Mouse (Mus musculus) left cerebral cortex, postnatal 14 days (tissue): Measurements from ENCODE around the gene Casc3. TPM values are rescaled to one million over a fixed set of nuclear protein-coding genes. Genes with fewer than 3 reads are reported as not detected.

Source experiments
- DNase-seq, 2 experiments: peaks; one replicate each; pipeline ENCODE4 v3.0.0; 2021 to 2022; ENCODE audit warnings: low spot score in 2 of 2, mixed read lengths in 1 of 2
- intact Hi-C: fragments of 180-260 bp; cut with DNase I; formaldehyde crosslinking; loops from one replicate; pipeline ENCODE4 v1.15.1; 2025
- total RNA-seq, 2 experiments: library from RNA; stranded (reverse); gene quantifications; 2 replicates each; pipeline ENCODE4 v1.2.3; 2021

Gene Casc3
- total RNA-seq, 2 experiments from 2014 or later: 53.1 to 54.6 TPM

DNA sequence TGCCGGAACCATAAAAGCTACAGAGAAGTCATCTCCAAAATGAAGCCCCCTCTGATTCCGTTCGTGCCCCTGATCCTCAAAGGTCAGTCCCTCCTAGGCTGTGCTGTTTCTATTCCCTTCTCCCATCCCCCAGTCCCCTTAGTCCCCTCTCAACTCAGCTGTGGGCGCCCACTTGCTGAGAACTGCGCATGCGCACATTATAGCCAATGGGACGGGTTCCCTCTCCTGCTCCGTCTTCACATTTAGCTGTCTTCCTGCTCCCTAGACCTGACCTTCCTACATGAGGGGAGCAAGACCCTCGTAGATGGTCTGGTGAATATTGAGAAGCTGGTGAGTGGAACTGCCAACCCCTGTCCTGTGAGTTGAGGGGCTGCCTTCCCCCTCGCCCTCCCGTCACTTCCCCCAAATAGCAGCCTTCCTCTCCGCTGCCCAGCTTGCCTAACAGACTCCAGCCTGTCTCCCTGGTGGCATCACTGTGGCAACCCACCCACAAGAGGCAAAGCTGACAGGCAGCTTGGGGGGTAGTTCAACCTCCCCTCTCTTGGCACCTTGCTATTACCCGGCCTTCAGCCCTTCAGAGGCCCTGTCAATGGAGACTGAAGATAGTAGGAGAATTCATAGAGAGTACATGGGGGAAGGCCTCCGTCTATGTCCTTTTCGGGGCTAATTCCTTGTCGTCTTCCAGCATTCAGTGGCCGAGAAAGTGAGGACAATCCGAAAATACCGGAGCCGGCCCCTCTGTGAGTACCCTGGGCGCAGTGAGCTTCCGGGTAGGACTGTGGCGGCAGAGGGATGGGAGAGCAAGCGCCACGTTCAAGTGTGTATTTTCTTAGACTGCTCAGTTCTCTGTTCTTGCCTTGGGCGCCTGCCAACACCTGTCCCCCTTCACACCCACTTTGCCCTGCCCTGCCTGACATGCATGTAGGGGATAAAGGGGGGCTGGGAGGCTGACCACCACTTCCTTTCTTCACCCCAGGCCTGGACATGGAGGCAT lies 45.7 kb downstream of the Casc3 start:
- DNase-seq: no peak
- intact Hi-C loops: no loop called here

DNA sequence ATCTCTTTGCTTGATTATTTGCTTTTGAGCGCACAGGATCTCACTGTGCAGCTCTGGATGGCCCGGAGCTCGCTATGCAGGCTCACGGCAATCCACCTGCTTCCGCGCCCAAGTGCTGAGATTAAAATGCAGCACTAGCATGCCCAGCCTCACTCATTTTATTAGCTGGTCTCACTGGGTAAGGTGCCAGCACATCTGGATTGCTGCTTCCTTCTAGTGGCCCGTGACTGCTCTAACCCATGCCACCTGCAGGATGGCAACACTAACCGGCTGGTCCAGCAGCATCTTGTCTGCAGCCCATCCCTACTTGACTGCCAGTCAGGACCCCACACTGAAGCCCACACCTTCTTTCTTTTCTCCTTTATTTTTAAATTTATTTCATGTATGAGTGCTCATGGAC lies 49.4 kb downstream of the Casc3 start:
- intact Hi-C loops: no loop called here
- DNase-seq: no peak

DNA sequence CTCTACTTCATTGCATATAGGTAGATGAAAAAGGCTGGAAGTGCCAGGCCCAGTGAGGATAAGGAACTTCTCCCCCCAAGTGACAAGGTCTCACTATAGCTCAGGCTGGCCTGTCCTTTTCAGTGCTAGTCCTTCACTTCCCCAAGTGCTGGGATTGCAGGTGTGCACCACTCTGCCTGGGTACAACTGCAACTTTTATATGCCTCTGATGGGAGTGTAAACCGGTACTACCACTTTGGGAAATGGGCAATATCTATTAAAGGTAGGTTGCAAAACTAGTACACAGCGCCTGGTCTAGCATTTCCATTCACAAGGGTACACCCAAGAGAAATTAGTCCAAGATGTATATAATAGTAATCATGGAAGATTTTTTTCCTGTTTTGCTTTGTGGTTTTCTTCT lies 50.0 kb downstream of the Casc3 start:
- DNase-seq: no peak
- intact Hi-C loops: no loop called here

DNA sequence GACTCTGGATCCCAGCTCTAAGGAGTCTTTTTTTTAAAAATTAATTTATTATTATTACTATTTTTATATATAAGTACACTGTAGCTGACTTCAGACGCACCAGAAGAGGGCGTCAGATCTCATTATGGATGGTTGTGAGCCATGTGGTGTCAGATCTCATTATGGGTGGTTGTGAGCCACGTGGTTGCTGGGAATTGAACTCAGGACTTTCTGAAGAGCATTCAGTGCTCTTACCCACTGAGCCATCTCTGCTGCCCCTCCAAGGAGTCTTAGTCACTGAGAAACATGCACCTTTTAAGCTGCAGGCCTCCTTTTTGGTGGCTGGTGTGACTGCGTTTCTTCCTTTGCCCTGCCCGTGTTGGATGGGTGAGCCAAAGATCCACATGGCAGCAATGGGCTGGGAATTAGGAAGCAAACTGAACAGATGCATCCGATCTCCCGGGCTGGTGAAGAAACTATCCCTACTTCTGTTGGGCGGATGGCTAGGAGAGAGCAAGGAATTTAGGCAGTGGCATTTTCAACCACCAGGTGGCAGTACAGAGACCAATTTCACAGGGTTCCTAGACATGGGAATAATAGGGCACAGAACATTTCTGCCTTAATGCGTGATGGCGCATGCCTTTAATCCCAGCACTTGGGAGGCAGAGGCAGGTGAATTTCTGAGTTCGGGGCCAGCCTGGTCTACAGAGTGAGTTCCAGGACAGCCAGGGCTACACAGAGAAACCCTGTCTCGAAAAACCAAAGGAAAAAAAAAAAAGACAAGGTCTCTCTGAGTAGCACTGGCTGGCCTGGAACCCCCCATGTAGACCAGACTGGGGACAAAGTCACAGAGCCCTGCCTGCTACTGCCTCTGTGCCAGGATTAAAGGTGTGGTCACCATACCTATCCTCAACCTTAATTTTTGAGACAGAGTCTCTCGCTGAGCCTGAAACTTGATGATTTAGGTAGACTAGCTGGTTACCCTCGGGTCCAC lies 54.3 kb downstream of the Casc3 start:
- intact Hi-C loops: loop anchor here (2.0 kb wide), 1 partner anchor 50 kb away; no protein-coding TSS in a partner anchor
- peak; percentile 93 to 94 for DNase-seq

DNA sequence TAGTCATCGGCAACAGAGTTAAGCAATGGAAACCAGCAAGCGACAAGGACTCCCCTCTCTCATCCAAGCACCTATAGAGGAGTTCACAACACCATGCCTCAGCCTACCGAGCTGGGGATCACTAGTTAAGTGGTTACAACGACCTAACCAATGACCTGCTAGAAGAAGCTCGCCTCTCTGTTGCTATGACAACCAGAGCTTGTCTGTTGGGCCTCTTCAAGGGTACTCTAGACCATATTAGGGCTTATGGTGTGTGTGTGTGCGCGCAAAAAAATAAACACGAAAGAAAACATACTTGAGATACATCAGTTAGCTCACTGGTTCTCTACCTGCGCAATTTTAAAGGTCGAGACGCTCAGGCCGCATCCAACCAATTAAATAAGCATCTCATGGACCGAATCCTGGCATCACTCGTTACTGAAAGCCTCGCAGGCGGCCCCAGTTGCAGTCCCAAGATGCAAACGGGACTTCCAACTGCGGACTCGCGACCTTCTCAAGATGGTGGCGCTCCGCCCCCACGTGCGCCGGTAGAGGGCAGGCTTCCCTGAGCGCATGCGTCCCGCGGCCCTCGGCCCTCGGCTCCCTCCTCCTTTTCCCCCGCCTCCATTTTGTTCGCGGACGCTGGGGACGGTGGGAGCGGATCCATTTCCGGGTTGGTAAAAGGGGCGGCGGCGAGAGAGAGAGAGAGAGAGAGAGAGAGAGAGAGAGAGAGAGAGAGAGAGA lies 58.5 kb downstream of the Casc3 start, which contains the start of gene Wipf2:
Gene Wipf2, plus strand, starts transcription at position 611 of the 723 bp plus-strand sequence.
- peak; percentile 96 to 97 for DNase-seq
- intact Hi-C loops: no loop called here

DNA sequence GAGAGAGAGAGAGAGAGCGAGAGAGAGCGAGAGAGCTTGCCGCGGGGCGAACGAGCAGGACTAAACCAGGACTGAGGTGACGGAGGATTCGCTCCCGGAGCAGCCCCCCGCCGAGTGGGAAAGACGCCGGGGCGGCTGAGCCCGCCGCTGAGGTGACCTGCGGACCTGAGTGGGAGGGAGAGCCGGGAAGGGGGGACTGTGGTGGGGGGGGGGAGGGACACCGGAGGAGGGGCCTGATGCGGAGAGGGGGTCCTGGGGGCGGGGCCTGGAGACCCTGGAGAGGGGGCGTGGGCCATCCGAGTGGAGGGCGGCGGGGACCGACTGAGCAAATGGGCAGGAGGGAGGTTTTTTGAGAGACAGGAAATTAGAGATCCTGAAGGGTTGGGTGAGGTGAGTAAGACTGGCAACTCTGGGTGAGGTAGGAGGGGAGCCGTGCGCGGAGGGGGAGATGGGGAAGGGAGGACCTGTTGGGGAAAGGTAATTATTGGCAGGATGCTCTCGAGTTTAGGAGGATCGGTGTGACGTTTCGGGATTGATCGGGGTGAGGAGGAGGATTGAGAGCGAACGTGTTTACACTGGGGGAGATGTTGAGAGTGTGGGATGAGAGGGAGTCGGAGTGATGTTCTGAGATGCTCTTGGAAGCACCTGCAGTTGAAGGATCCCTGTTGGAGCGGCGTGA lies 59.2 kb downstream of the Casc3 start:
- intact Hi-C loops: no loop called here
- peak; percentile 42 to 66 for DNase-seq

DNA sequence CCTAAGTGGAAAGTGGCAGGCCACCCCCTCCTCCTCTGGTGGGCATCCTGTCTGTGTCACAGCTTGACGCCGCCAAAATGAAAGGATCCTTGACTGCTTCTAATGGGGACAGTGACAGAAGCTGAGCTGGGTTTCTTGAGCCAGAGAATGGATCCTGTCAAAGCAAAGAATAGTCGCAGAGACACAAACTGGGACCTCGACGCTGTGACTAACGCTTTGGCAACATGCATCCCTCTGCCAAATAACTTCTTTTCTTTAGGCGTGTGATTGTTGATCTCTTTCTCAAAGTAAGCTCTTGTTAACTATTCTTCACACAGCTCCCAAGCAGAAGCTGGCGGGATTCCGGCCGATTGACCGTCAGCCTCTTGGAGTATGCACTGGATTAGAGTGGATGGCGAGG lies 62.6 kb downstream of the Casc3 start:
- DNase-seq: no peak

DNA sequence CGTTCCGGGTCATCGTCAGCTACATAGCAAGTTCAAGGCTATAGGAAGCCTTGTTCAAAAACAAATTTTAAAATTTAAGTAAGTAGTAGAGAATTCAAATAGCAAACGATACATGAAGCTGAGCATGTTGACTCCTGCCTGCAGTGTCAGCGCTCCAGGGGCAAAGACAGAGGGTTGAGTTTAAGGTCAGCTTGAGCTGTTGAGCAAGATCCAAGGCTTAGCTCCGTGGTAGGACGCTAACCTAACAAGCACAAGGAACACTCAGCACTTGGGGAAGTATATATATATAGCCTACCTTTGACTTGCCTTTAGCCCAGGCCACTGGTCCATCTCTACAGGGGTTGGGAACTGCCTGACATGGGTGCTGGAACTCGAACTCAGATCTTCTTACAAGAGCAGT lies 65.2 kb downstream of the Casc3 start:
- intact Hi-C loops: no loop called here
- DNase-seq: no peak

More for the DNA sequence above, 62.6 kb downstream of the Casc3 start:
- intact Hi-C loops: no loop called here

DNA sequence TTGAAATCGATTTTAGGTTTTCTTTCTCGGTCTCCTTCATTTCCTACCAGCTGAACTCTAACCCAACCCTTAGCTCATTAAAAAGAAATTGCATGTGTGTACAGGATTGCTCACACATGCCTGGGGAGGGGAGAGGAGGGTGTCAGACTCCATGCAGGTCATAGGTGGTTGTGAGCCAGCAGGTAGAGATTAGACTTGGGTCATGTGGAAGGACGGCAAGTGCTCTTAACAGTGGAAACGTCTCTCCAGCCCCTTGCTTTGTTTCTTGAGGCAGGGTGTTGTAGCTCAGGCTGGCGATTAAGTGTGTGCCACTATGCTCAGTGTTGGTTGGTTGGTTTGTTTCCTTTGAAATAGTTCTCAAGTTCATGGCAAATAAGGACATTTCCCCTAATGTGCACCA lies 66.1 kb downstream of the Casc3 start:
- DNase-seq: no peak
- intact Hi-C loops: no loop called here

DNA sequence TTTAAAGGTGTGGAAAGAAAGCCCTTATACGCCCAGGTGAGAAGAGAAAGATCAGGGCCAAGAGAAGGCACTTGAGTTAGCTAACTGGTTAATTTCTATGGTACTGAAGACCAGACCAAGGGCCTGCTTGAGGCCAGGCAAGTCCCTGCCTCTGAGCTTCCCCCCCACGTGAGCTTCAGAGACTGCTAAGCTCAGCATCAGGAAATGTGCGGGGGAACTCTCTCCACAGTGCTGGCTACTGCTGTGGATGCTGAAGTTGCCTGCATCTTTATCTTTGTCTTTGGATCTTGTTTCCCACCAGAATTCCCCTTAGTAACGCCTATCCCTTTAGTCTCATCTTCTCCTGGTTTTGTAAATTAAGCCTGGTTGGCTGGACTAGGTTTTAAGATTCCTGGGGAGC lies 66.7 kb downstream of the Casc3 start:
- intact Hi-C loops: no loop called here
- DNase-seq: no peak

DNA sequence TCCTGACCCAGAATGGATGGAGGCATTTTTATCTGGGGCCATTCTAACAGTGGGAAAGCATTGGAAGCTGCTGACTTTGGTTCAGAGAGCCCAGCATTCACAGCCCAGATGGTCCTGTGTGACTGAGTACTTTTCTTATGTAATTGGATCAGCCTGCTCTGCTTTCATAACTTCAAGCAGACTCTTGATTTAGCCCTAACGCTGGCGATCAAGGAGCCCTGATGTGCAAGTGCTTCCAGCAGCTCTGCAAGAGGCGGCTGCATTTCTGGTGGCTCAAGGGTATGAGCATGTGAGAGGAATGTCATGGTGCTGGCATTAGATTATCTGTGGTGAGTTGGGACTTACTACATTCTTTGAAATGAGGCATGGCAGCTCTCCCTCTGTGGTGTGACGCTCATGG lies 67.3 kb downstream of the Casc3 start:
- intact Hi-C loops: no loop called here
- peak; percentile 70 to 85 for DNase-seq

DNA sequence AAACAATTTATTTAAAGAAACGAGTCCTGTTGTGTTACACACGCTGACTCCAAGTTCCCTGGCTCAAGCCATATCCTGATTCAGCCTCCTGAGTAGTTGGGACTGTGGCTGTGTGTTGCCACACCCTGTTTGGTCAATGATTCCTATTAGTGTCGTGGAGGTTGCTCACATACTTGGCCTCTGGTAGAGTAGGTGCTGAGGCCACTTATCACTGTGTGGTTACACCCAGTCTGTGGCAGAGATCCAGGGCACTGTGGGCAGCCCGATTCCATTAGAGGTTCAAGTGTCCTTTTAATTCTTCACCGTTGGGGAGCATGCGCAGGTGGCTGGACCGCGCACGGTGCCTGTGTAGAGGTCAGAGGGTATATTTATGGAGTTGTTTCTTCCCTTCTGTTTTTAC lies 69.2 kb downstream of the Casc3 start:
- DNase-seq: no peak
- intact Hi-C loops: no loop called here

DNA sequence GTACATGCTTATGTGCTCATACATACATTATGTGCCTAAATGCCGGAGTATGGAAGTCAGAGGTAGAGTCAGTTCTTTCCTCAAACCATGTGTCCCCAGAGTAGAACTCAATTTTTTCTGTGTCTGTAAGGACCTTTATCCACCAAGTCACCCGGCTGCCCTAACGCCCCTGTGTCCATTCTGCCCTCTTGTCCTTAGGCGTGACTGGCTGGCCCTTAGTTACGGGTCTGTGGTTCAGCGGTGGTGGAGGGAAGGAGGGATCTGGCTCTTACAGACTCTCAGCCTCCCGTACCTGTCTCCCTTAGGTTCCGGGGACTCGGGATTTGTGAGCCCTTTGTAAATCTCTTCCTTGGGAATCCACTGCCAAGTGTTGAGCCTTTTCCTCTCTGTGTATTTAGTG lies 72.3 kb downstream of the Casc3 start:
- intact Hi-C loops: no loop called here
- DNase-seq: no peak

Other genes starting within 250 kb of the Casc3 start
- gene Ormdl3, start 217.5 kb upstream of the Casc3 start, total RNA-seq: 10 to 100 TPM; 44.6 to 49.4 TPM
- not detected for gene Lrrc3c, start 206.6 kb upstream of the Casc3 start, total RNA-seq
- gene Gm12355, start 179.2 kb upstream of the Casc3 start, total RNA-seq: 10 to 100 TPM; 10.3 to 12.7 TPM
- gene Gsdma3, start 178.5 kb upstream of the Casc3 start, total RNA-seq: under 1 TPM; 0.31 to 0.38 TPM
- gene Gsdma2, start 158.1 kb upstream of the Casc3 start, total RNA-seq: not detected
- not detected for gene Gsdma, start 140.6 kb upstream of the Casc3 start, total RNA-seq
- gene Psmd3, start 122.4 kb upstream of the Casc3 start, total RNA-seq: 100 to 1,000 TPM; 128 to 134 TPM
- gene Csf3, start 103.6 kb upstream of the Casc3 start, total RNA-seq: not detected
- 100 to 1,000 TPM in 1 of 2 experiments, 10 to 100 TPM in 1; 96.3 to 114 TPM for gene Med24, start 75.5 kb upstream of the Casc3 start, total RNA-seq
- 1,000 to 10,000 TPM in 1 of 2 experiments, 100 to 1,000 TPM in 1; 962 to 1,004 TPM for gene Thra, start 64.3 kb upstream of the Casc3 start, total RNA-seq
- 10 to 100 TPM; 82.0 to 85.4 TPM for gene Nr1d1, start 29.6 kb upstream of the Casc3 start, total RNA-seq
- 100 to 1,000 TPM; 168 to 170 TPM for gene Msl1, start 9.4 kb upstream of the Casc3 start, total RNA-seq
- gene Rapgefl1, start 31.9 kb downstream of the Casc3 start, total RNA-seq: 100 to 1,000 TPM; 141 to 143 TPM
- 10 to 100 TPM; 45.5 to 45.9 TPM for gene Wipf2, start 58.7 kb downstream of the Casc3 start, total RNA-seq
- gene Cdc6, start 102.9 kb downstream of the Casc3 start, total RNA-seq: under 1 TPM; 0.47 to 0.57 TPM
- 10 to 100 TPM; 14.6 to 15.1 TPM for gene Rara, start 122.9 kb downstream of the Casc3 start, total RNA-seq
- 1 to 10 TPM; 2.8 to 3.1 TPM for gene Gjd3, start 178.1 kb downstream of the Casc3 start, total RNA-seq
- gene Top2a, start 219.3 kb downstream of the Casc3 start, total RNA-seq: 1 to 10 TPM; 4.1 to 4.9 TPM
- 100 to 1,000 TPM in 1 of 2 experiments, 10 to 100 TPM in 1; 98.7 to 107 TPM for gene Igfbp4, start 236.3 kb downstream of the Casc3 start, total RNA-seq